Mouse (Mus musculus) embryo, embryonic 10 days (tissue): ENCODE measurements around the gene Deaf1.
A peak's percentile ranks its signal among the peaks of the same experiment; 100 is the strongest.

ENCODE experiments used
- DNase-seq: peaks from one replicate; pipeline ENCODE4 v3.0.0-alpha.2; 2015; ENCODE audit warnings: low spot score

Gene Deaf1

DNA sequence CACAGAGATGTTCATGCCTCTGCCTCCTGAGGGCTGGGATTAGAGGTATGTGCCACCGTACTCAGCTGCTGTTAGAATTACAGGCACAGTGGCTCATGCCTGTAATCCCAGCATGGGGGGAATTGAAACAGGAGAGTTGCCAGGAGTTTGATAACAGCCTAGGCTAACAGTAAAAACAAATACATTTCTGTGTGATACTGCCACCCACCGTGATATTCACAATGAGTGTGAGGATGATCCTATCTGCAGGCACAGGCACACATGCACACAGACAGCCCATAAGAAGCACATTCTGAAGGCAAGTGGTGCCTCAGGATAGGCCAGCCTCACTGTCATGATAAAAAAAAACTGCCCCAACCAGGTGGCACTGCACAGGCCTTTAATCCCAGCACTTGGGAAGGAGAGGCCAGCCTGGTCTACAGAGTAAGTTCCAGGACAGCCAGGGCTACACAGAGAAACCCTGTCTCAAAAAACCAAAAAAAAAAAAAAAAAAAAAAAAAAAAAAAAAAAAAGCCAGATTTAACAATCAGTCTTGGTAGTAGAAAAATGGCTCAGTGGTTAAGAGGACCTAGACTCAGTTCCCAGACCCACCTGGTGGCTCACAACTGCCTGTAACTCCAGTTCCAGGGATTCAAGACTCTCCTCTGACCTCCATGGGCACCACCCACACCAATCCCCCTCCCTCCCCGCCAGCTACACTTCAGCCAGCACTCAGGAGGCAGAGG, 29.4 kb downstream of the Deaf1 start:
- no peak for DNase-seq

DNA sequence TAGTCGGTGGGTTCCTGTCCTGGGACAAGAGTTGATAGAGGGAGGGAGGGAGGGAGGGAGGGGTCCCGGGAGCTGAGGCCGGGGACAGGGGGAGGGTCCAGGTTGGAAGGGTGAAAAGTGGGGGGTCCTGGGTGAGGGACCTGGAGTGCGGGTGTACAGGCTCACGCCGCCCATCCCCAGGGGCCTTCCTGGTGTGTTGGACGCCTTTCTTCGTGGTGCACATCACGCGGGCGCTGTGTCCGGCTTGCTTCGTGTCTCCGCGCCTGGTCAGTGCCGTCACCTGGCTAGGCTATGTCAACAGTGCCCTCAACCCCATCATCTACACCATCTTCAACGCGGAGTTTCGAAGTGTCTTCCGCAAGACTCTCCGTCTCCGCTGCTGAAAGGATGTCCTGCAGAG, 33.0 kb downstream of the Deaf1 start:
- DNase-seq: peak; percentile 22

DNA sequence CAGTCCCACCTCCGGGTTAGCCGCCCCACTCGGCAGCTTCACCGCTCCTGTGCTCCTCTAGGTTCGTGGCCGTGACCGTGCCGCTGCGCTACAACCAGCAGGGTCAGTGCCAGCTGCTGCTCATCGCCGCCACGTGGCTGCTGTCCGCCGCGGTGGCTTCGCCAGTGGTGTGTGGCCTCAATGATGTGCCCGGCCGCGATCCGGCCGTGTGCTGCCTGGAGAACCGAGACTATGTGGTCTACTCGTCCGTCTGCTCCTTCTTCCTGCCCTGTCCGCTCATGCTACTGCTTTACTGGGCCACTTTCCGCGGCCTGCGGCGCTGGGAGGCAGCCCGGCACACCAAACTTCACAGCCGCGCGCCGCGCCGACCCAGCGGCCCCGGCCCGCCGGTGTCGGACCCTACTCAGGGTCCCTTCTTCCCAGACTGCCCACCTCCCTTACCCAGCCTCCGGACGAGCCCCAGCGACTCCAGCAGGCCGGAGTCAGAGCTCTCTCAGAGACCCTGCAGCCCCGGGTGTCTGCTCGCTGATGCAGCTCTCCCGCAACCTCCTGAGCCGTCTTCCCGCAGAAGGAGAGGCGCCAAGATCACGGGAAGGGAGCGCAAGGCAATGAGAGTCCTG, 33.5 kb downstream of the Deaf1 start:
- DNase-seq: peak; percentile 72

DNA sequence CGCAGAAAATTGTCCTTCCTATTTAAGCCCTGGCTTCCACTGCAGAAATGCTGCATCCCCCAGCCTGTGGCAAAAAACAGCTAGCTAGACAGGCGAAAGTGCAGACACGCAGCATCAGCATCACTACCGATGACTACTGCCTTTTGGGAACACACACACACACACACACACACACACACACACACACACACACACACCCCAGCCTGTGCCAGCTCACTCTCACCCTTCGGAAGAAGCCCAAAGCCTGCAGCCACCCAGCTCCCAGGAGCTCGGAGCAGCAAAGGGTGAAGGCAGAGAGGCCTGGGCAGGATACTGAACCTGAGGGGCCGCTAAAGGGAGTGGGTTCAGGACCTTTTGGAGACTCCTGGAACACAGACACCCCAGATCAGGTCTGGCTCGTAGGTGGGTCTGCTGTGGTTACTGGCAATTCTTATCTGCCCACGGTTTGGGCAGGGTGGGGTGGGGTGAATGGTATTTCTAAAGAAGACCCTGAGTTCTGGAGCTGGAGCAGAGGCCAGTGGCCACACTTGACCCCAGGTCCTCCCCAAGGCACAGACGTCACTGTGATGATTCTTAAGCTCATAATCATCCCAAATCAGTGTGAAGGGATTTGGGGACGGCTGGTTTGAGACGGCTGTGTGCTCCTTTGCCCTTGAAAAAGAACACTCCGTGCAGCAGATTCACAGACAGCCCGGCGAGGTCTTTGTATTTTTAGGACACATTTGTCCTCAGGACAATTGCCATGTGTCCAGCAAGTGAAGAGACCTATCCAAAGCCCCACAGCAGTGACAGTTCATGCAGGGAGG, 34.7 kb downstream of the Deaf1 start:
- DNase-seq: no peak

DNA sequence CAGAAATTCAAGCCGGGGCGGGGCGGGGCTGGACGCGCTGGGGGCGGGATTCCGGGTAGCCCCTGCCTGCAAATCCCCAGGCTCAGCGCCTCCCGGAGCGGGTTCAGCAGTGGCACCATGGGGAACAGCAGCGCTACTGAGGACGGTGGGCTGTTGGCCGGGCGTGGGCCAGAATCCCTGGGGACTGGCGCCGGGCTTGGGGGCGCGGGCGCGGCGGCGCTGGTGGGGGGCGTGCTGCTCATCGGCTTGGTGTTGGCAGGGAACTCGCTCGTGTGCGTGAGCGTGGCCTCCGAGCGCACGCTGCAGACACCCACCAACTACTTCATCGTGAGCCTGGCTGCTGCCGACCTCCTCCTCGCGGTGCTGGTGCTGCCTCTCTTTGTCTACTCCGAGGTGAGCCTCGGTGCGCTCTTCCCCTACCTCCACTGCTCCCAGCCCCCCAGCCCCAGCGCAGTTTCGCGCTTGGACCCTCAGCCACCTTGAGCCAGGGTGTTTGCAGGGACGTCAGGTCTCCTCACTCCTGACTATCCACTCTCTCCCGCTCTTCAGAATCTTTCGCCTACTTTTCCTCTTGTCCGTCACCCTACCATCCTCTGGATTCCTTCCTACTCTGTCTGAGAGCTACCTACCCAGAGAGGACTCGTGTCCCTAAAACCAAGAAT, 35.4 kb downstream of the Deaf1 start, which contains the start of gene Drd4:
Drd4 (plus strand) TSS at position 86 of the 662 bp plus-strand sequence.
- peak; percentile 52 for DNase-seq

DNA sequence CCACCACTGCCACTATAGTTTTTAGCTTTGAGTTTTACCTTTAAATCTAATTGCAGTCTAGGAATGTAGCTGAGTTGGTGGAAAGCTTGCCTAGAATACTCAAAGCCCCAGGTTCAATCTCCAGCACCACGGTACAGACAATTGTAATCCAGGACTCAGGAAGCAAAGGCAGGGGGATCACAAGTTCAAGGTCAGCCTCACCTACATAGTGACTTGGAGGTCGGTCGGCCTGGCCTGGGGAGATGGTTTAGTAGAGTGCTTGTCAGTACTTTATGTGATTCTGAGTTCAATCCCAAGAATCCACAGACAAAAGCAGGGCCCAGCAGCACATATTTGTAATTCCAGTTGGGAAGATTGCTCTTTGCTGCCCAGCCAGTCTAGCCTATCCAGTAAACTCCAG, 39.4 kb downstream of the Deaf1 start:
- no peak for DNase-seq

DNA sequence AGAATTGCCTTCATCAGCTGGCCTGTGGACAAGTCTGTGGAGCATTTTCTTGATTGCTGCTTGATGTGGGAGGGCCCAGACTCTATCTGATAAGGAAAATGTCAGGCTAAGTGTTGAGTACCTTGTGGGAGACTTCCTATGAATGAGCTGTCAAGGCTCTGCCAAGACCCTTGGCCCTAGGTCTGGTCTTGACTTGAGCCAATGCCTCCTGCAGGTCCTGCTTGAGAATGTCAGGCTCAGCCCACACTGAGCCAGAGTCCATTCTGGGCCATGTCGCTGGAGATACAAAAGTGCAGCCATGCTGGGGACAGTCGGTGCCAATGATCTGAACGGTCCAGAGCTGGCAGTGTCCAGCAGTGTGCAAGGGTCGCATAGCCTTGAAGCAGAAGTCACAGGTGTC, 44.7 kb downstream of the Deaf1 start:
- DNase-seq: no peak

DNA sequence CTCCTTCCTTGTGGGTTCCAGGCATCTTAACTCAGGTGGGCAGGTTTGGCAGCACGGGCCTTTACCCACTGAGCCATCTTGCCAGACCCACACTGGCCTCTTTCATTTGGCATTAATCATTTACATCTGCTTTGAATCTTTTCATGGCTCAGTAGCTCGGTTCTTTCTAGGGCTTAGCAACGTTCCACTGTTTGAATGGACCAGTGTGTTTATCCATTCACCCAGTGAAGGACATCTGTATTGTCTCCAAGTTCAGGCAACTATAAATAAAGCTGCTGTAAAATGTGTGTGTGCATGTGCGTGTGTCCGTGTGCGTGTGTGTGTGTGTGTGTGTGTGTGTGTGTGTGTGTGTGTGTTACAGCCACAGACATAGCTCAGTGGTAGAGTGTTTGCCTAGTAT, 46.0 kb downstream of the Deaf1 start:
- DNase-seq: no peak

DNA sequence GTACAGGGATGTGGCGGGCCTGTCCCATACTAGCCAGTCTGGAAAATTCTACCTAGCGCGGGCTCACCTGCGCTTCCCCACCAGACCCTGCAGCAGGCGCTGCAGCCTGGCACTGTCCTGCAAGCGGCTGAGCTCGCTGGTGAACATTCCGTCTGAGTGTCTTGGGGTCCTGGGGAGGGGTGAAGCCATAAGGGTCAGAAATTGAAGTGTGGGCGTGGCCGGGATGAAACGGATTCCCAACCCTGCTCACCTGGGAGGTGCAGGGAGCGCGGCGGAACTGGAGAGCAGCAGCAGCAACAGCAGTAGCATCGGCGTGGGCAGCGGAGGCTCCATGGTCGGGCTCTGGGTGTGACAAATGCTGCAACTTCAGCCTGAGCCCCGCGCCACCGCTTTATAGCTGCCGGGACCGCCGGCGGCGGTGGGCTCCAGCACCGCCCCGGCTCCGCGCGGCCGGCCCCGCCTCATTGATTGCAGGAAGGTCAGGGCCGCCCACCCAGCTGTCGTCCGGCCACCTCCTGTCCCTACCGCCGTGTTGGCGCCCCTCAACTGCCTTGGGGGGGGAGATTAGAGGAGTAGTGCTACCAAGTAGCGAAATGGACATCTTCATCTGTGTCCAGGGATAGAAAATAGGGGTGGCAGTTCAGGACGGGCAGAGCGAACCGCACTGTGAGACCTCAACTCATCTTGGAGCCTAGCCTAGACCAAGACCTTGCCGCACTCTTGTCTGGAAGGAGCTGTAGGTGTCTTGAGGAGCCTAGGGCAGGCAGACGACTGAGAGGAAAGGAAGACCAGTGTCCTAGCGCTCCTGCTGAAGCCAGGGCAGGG, 48.5 kb downstream of the Deaf1 start, which contains the start of gene Sct:
Sct (minus strand) TSS at position 368 of the 825 bp plus-strand sequence.
- DNase-seq: peak; percentile 72

DNA sequence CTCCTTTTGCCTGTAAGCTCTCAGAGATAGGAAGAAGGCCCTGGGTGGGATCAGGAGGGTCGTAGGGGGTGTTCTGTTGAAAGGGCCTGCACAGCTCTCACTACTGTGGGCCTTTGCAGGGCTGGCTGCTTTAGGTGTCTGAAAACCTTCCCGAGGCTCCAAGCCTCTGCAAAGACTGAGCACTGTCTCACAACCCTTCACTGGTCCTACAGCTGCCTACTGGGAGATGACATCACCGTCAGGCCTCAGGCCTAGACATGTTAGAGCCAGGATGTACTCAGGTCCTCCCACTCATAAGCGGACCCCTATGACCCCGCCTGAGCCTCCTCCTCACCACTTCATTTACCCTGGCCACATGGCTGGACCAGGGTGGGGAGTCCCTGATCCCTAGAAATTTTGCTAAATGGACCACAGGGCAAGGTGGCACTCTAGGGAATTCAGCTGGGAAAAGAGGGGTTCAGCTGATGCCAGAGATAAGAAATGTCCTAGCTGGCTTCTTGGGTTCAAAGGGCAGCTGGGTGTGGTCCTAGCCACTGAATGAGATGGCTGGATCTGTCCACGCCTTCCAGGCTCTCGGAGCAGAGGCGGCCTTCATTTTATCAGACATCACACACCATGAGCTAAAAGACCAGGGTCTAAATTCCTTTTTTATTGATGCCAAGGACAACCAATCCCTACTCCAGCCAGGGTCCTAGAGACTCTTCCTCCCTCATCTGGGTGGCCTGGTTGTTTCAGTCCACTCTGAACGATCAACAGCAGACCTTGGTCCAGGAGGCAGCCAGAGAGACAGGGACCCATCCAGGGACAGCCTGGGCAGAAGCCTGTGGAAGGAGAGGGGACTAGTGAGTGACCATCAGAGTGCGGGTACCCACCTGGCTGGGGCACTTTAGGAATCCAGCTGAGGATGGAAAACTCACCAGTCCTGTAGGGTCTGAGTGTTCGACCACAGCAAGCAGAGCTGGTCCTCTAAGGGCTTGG, 49.5 kb downstream of the Deaf1 start:
- DNase-seq: no peak

DNA sequence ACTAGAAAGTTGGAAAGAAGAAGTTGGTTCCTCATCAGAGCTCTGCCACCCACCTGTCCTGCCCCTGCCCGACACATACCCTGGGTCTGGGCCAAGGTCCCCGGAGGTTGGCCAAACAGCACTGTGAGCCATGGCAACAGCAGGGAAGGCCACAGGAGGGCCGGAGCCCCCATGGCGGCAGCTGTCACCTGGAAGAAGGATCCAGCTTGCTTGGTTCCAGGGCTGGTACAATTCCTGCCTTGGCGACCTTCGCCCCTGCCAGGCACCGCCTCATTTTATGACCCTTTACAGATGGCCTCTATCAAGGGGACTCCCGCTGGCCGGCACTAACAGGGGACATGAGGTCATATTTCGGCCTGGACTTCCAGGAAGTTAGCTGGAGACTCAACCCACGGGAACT, 50.9 kb downstream of the Deaf1 start, which contains the start of gene Cdhr5:
Cdhr5 (minus strand) TSS at position 241 of the 400 bp plus-strand sequence.
- DNase-seq: no peak

DNA sequence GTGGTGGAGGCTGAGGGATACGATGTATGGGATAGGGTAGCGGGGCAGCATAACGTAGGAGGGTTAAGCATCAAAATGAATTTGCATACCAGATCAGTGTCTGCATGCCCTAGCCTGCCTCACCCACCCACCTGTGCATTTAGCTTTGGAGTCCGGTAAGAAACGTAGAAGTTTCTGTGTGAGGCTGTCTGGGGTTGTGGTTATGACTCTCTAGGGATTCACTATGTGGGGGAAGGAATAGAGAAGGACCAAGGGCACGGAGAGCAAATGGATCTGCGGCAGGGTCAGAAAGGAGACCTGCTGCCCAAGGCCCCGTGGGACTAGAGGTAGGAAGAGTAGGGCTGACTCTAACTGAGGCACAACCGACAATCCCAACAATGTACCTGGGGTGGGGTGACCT, 52.1 kb downstream of the Deaf1 start:
- DNase-seq: no peak

DNA sequence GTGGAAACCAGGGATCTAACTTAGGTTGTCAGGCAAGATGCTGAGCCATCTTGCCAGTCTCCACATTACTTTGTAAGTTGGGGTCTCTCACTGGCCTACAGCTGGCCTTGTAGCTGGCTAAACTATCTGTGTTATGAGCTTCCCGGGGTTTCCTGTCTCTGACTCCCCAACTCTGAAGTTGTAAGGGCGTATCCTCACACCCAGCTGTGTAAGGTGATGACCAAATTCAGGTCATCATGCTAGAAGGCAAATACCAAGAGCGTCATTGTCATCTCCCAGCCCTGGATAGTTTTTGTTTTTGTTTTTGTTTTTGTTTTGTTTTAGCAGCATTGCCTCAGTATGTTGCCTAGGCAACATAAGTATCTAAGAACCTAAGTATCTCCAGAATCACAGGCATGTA, 56.9 kb downstream of the Deaf1 start:
- no peak for DNase-seq

DNA sequence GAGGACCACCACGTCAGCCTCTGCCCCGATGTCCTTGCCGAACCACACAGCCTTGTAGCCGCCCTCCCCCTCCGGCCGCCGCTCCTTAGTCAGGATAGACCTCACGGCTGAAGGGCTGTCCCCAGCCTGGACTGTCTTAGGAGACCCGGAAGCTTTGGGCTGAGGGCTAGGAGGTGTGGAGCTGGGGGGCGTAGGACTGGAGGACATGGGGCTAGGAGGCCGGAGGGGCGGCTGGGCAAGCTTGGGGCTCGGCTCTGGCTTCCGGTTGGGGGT, 58.3 kb downstream of the Deaf1 start:
- no peak for DNase-seq

DNA sequence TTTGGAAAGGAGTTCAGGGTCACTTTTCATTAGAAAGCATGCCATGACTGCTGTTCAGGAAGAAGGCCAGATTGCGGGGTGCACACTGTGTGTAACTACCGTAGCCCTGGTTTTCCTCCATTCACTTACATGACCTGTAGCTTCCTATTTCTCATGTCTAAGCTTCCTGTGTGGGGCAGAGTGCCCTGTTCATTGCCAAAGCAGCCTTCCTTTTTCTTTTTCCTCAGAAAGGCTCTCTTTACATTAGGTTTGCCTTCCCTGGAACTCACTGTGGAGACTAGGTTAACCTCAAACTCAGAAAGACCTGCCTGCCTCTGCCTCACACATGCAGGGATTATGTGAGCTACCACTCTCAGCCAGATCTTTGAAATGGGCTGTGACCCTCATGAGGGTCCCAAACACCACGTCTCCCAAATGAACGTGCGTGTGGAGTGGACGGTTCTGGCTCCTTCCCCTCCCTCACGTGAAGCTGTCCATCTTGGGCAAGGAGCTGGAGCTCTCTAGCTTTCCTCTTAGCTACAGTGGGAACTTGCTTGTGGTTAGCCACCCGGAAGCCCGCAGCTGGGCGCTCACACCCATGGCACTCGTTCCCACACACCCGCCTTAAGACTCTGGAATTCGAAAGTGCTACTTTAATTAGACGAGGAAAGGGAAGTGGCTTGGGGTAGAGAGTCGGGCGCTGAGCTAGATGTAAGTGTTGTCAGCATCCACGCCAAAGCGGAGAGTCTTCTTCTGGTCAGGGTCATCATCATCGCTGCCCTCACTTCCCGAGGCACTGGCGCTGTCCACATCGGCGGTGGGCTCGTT, 58.8 kb downstream of the Deaf1 start:
- DNase-seq: no peak

DNA sequence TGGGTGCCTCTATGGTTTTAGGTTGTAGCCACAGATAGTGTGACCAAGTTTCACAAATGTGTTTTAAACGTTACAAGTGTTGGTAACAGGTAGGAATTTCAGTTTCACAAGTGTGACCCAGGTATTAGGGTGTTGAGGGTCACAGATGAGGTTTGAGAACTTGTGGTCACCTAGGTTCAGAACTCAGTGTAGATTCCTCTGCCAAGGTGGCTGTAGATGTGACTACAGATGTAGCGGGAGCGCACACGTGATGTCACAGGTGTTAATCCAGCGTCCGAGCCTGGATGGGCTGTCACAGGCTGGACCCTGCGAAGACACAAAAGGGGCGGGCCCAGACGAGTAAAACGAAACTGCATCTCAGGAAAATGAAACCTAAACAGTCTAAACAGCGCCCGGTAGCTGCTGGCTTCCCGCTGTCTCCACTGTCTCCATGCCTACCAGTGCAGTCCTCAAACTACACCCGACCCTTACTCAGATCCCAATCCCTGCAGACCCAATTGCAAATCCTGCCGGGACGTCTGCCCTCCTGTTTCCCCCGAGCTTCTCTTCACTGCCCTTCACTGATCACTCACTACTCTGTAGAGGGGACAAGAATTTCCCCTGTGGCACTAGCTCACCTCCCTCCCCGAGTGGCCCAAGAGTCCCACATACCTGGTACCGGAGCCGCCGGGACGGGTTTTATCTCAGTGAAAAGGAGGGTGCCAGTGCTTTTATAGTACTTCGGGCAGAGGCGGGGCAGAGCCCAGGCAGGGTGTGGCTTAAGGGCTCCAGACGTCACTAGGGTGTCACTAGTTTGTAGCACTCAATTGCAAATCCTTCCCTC, 61.5 kb downstream of the Deaf1 start, which contains the start of gene Irf7:
Irf7 (minus strand) TSS at position 743 of the 823 bp plus-strand sequence.
- DNase-seq: peak; percentile 41

DNA sequence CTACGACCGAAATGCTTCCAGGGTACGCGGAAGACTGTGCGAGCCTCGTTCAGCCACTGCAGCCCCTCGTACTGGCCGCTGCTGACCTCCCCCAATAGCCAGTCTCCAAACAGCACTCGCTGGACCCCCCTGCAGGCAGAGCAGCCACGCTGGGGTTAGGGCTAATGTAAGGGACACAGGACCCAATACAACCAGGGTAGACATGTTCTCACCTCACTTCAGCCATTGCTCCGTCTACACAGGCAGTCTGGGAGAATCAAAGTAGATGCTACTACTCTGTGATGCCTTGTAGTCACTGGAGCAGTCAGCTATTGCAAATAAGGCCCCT, 62.1 kb downstream of the Deaf1 start:
- DNase-seq: no peak

DNA sequence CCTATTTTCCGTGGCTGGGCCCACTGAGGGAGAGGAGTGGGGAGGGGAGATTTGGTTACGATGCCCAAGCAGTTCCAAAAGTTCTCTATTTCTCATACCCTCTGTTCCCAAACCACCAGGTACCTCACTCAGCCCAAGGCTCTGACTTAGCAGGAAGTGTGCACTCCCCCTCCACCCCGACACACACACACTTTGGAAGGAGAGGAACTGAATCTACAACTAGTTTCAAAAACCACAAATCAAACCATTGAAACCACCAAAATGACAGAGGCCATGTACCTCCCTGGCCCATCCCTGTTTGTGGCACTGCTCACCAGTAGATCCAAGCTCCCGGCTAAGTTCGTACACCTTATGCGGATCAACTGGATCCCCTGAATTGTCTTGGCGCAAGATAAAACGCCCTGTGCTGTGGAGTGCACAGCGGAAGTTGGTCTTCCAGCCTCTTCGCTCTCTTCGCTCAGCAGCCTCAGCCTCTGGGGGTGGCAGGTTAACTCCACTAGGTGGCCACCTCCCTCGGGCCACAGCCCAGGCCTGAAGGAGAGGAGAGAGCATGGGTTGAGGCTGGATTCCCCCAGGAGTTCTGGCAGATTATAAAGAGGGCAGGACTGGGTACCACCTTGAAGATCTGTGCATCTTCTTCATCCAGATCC, 62.6 kb downstream of the Deaf1 start:
- peak; percentile 58 for DNase-seq
